Mouse (Mus musculus) liver, embryonic 11.5 days (tissue): ENCODE data around the gene Cldn4. TPM values are rescaled to one million over a fixed set of nuclear protein-coding genes. Genes with fewer than 3 reads are reported as not detected.

Experiments used
- ATAC-seq: fragments of 200-750 bp; cut with Nextera tagmentation; replicated peaks from 2 replicates; pipeline ENCODE4 v1.8.0; 2017; ENCODE audit warnings: moderate number of reproducible peaks, mild to moderate bottlenecking, moderate TSS enrichment, moderate library complexity; ENCODE audit not compliant: low FRiP score
- DNase-seq: peaks from one replicate; pipeline ENCODE4 v3.0.0-alpha.2; 2017; ENCODE audit warnings: low spot score
- H3K27ac ChIP-seq: fragments of 300-500 bp; sonication (generic); 2 replicates; pipeline ENCODE4 v1.5.1; 2014; ENCODE audit warnings: mild to moderate bottlenecking, low read depth, low read length, control low read depth
- H3K27me3 ChIP-seq: fragments of 300-500 bp; sonication (generic); replicated peaks from 2 replicates; pipeline ENCODE4 v1.6.1; 2014; ENCODE audit warnings: low read length, mixed read lengths; ENCODE audit not compliant: control insufficient read depth, insufficient read depth
- H3K36me3 ChIP-seq: fragments of 300-500 bp; sonication (generic); 2 replicates; pipeline ENCODE4 v1.6.1; 2014; ENCODE audit warnings: mild to moderate bottlenecking, low read length, moderate library complexity, mixed read lengths; ENCODE audit not compliant: control insufficient read depth, insufficient read depth
- H3K4me1 ChIP-seq: fragments of 300-500 bp; sonication (generic); replicated peaks from 2 replicates; pipeline ENCODE4 v1.6.1; 2014; ENCODE audit warnings: low read length, mixed read lengths; ENCODE audit not compliant: control insufficient read depth, insufficient read depth
- H3K4me2 ChIP-seq: fragments of 300-500 bp; sonication (generic); 2 replicates; pipeline ENCODE4 v1.6.1; 2014; ENCODE audit warnings: mild to moderate bottlenecking, control low read depth, moderate library complexity
- H3K4me3 ChIP-seq: fragments of 300-500 bp; sonication (generic); 2 replicates; pipeline ENCODE4 v1.5.1; 2014; ENCODE audit warnings: low read depth, low read length, control low read depth
- H3K9ac ChIP-seq: fragments of 300-500 bp; sonication (generic); 2 replicates; pipeline ENCODE4 v1.6.1; 2014; ENCODE audit warnings: low read depth, low read length, control low read depth
- H3K9me3 ChIP-seq: fragments of 300-500 bp; sonication (generic); 2 replicates; pipeline ENCODE4 v1.6.1; 2016; ENCODE audit warnings: low read length, inconsistent platforms, mixed read lengths; ENCODE audit not compliant: control insufficient read depth
- WGBS: fragments of 180-500 bp; shearing (Covaris S2); extraction: QIAGEN DNeasy Blood & Tissue Kit; methylation state at CpG from one replicate; pipeline ENCODE4 v1.1.7; 2014; 5-methylcytosine and 5-hydroxymethylcytosine counted together
- polyA plus RNA-seq: library from polyadenylated mRNA; unstranded; fragments of >200 nt; fragmentation: Nextera tagmentation; extraction: Ambion mirVana; gene quantifications from 2 replicates; pipeline ENCODE4 v1.2.1, GENCODE M21; 2014

Cldn4 gene
- polyA plus RNA-seq, 1 experiment from 2014 or later, result 3.7 TPM

DNA sequence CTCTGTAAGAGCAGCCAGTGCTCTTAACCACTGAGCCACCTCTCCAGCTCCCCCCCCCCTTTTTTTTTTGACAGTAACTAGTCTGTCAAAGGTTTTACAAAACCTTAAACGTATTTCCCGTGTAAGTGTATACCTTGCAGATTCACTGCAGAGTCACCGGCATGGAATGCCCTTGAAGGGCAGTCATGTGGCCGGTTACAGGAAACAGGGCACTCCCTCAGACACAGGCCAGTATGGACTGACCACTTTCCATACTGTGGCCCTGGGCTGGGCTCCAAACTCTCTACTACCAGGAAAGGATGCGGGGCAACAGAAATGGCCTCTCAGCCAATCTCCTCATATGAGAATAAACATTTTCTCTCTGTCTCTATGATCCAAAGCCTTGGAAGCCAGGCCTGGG lies 8.8 kb upstream of the Cldn4 start:
- WGBS, result 71% methylated on average over 5 of the region's 5 CpGs
- no peaks in the 10 kb centered on the region for H3K27me3 ChIP-seq

DNA sequence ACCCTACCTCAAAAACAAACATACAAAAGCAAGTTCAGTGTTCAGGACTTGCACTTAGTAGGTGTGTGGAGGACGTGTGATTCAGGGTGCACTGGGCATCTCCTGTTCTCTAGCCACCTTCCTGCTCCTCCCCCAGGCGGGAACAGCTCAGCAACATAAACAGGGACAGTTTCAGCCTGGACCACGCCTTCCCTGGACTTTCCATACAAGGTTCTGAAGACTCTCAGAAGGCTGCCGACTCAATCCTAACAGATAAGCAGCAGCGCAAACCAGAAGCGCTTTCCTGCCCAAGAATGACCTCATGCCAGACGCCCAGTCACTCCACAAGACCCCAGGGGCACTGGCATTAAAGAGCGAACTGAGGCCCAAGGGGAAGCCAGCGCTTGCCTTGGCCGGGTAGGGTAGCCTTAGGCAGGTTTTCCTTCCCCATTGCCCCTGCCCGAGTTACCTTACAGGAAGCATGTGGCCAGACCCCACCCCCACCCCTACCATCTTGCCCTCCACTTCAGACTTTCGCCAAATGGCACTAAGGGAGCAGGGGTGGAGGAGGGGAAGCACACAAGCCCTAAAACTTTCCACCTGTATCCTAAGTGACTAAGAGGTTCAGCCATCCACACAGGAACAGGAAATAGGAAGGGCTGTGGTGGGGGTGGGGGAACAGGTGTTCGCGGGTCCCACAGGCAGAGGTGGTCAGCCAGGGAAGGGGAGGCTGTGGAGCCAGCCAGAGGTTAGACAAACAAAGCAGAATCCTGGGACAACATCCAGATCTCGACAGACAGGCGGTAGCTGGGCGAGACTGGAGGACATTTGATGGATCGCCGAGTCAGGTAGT lies 4.5 kb upstream of the Cldn4 start:
- H3K27ac ChIP-seq, result no peak overlapping the region
- H3K27me3 ChIP-seq, result peaks cover 8% of the 10 kb centered on the region
- 0 out of 2 replicates have a peak overlapping the region, but pooled peaks have one; percentile 23 for H3K9ac ChIP-seq
- peaks cover 11% of the 10 kb centered on the region for H3K4me1 ChIP-seq
- peak overlapping the region; percentile 52 for H3K4me2 ChIP-seq
- WGBS, result 14% methylated on average over 19 of the region's 19 CpGs
- no peaks in the 10 kb centered on the region for H3K36me3 ChIP-seq
- ATAC-seq (no peak), DNase-seq (no peak)
- H3K9me3 ChIP-seq, result no peaks in the 10 kb centered on the region
- 0 out of 2 replicates have a peak overlapping the region, but pooled peaks have one; percentile 4 for H3K4me3 ChIP-seq

More for the DNA sequence above, 8.8 kb upstream of the Cldn4 start:
- no peak overlapping the region for H3K9ac ChIP-seq
- H3K27ac ChIP-seq, result no peak overlapping the region
- no peak for ATAC-seq
- no peak for DNase-seq
- peaks cover 11% of the 10 kb centered on the region for H3K4me1 ChIP-seq
- no peak overlapping the region for H3K4me2 ChIP-seq
- H3K4me3 ChIP-seq, result no peak overlapping the region
- no peaks in the 10 kb centered on the region for H3K9me3 ChIP-seq
- no peaks in the 10 kb centered on the region for H3K36me3 ChIP-seq

- no peaks in the 10 kb centered on the region for H3K36me3 ChIP-seq
- H3K27me3 ChIP-seq, result peaks cover 16% of the 10 kb centered on the region
- 53% methylated on average over 4 of the region's 4 CpGs for WGBS
- no peak overlapping the region for H3K4me2 ChIP-seq
- no peak overlapping the region for H3K27ac ChIP-seq
- no peaks in the 10 kb centered on the region for H3K9me3 ChIP-seq
- H3K4me3 ChIP-seq, result no peak overlapping the region
- peaks cover 12% of the 10 kb centered on the region for H3K4me1 ChIP-seq
- no peak for DNase-seq
- H3K9ac ChIP-seq, result no peak overlapping the region
- no peak for ATAC-seq
These were observed 1.3 kb upstream of the Cldn4 start for GRCm38 (mm10) chr5:134948085-134948439.

GRCm38 (mm10) chr5:134947420-134948084 lies 818 bp upstream of the Cldn4 start:
- Histone ChIP-seq H3K9ac (no peak overlapping the region), H3K27me3 (peaks cover 16% of the 10 kb centered on the region), H3K36me3 (no peaks in the 10 kb centered on the region), H3K4me1 (peaks cover 12% of the 10 kb centered on the region), H3K27ac (no peak overlapping the region), H3K4me3 (no peak overlapping the region), H3K9me3 (no peaks in the 10 kb centered on the region), H3K4me2 (no peak overlapping the region)
- WGBS, result 52% methylated on average over 5 of the region's 5 CpGs
- no peak for DNase-seq
- ATAC-seq, result no peak

DNA sequence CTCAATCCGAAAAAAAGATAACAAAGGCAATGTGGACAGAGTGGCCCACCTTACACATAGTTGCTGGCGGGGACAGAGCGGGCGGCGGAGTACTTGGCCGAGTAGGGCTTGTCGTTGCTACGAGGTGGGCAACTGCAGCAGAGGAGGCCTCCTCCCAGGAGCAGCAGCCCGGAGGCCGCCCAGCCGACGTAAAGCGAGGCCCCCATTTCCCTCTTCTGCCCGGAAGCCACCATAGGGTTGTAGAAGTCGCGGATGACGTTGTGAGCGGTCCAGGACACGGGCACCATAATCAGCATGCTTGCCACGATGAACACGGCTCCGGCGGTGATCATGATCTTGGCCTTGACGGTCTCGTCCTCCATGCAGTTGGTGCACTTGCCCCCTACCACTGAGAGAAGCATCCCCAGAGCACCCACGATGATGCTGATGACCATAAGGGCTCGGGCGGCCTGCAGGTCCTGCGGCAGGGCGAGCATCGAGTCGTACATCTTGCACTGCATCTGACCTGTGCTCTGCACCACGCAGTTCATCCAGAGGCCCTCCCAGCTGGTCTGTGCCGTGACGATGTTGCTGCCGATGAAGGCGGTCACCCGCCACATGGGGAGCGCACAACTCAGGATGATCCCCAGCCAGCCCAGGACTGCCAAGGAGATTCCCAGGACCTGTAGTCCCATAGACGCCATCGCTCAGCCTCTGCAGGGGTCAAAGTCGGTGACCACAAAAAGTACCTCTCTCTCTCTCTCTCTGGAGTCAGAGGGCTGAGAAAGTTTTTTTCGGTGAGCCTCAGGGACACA lies 474 bp downstream of the Cldn4 start:
- 34% methylated on average over 43 of the region's 43 CpGs for WGBS
- Histone ChIP-seq H3K4me2 (peak overlapping the region; percentile 22), H3K36me3 (no peaks in the 10 kb centered on the region), H3K4me3 (peak overlapping the region; percentile 0; the same call in 1 of the 2 replicates), H3K9ac (no peak overlapping the region), H3K9me3 (no peaks in the 10 kb centered on the region), H3K27ac (no peak overlapping the region), H3K4me1 (peaks cover 8% of the 10 kb centered on the region), H3K27me3 (peaks cover 16% of the 10 kb centered on the region)
- DNase-seq (no peak), ATAC-seq (no peak)

- no peaks in the 10 kb centered on the region for H3K36me3 ChIP-seq
- H3K9ac ChIP-seq, result no peak overlapping the region
- 55% methylated on average over 17 of the region's 19 CpGs for WGBS
- no peak overlapping the region for H3K4me2 ChIP-seq
- DNase-seq (no peak), ATAC-seq (no peak)
- H3K4me1 ChIP-seq, result peaks cover 5% of the 10 kb centered on the region
- peak overlapping the region; percentile 0; the same call in 1 of the 2 replicates for H3K4me3 ChIP-seq
- H3K9me3 ChIP-seq, result no peaks in the 10 kb centered on the region
- H3K27ac ChIP-seq, result no peak overlapping the region
- H3K27me3 ChIP-seq, result peaks cover 16% of the 10 kb centered on the region
These were observed 1.3 kb downstream of the Cldn4 start for GRCm38 (mm10) chr5:134945266-134945959.

- 61% methylated on average over 5 of the region's 5 CpGs for WGBS
- H3K4me1 ChIP-seq, result peaks cover 5% of the 10 kb centered on the region
- no peak for DNase-seq
- H3K4me3 ChIP-seq, result no peak overlapping the region
- ATAC-seq, result no peak
- peaks cover 16% of the 10 kb centered on the region for H3K27me3 ChIP-seq
- no peaks in the 10 kb centered on the region for H3K9me3 ChIP-seq
- no peak overlapping the region for H3K9ac ChIP-seq
- no peak overlapping the region for H3K27ac ChIP-seq
- no peaks in the 10 kb centered on the region for H3K36me3 ChIP-seq
- H3K4me2 ChIP-seq, result no peak overlapping the region
These were observed 2.6 kb downstream of the Cldn4 start for GRCm38 (mm10) chr5:134944179-134944578.

DNA sequence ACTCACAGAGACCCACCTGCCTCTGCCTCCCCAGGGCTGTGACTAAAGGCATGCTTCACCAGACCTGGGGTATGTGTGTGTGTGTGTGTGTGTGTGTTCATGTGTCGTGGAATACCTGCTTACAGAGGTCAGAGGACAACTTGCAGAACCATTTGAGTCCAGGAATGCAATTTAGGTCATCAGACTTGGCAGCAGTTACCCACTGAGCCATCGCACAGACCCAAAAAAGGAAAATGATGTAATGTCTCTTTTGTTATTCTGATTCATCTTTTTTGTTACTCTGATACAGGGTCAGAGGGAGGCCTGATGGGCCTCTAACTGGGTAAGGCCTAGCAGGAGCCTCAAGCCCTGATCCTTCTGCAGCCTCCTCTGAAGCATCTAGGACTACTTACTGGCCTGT lies 4.0 kb downstream of the Cldn4 start:
- 77% methylated on average over 2 of the region's 2 CpGs for WGBS
- H3K36me3 ChIP-seq, result no peaks in the 10 kb centered on the region
- DNase-seq, result no peak
- H3K9me3 ChIP-seq, result no peaks in the 10 kb centered on the region
- peaks cover 16% of the 10 kb centered on the region for H3K27me3 ChIP-seq
- no peak overlapping the region for H3K4me2 ChIP-seq
- no peak for ATAC-seq
- H3K4me1 ChIP-seq, result peaks cover 5% of the 10 kb centered on the region
- no peak overlapping the region for H3K9ac ChIP-seq
- no peak overlapping the region for H3K4me3 ChIP-seq
- no peak overlapping the region for H3K27ac ChIP-seq
